Mouse (Mus musculus): ENCODE data around the gene Cd3d.

Gene Cd3d

GRCm38 (mm10) chr9:44993268-44993667 is 11.7 kb downstream of the Cd3d start:
- no peak for DNase-seq (ENCODE audit: low read depth, low spot score)

GRCm38 (mm10) chr9:44994962-44995361 is 13.4 kb downstream of the Cd3d start:
- DNase-seq (ENCODE audit: low read depth, low spot score) = no peak

- no peak for DNase-seq (ENCODE audit: low read depth, low spot score)
Observed at GRCm38 (mm10) chr9:44996590-44996989, 15.0 kb downstream of the Cd3d start.

- no peak for DNase-seq (ENCODE audit: low read depth, low spot score)
Observed at GRCm38 (mm10) chr9:44998138-44998537, 16.6 kb downstream of the Cd3d start.

- DNase-seq (ENCODE audit: low read depth, low spot score) = no peak
Observed at GRCm38 (mm10) chr9:44999171-44999570, 17.6 kb downstream of the Cd3d start.

- DNase-seq (ENCODE audit: low read depth, low spot score) = no peak
Observed at GRCm38 (mm10) chr9:44999776-45000175, 18.2 kb downstream of the Cd3d start.

- no peak for DNase-seq (ENCODE audit: low read depth, low spot score)
Observed at GRCm38 (mm10) chr9:45000249-45000648, 18.7 kb downstream of the Cd3d start.

- no peak for DNase-seq (ENCODE audit: low read depth, low spot score)
Observed at GRCm38 (mm10) chr9:45007404-45007803, 25.8 kb downstream of the Cd3d start.

GRCm38 (mm10) chr9:45008342-45008741 is 26.8 kb downstream of the Cd3d start:
- DNase-seq (ENCODE audit: low read depth, low spot score) = no peak

- DNase-seq (ENCODE audit: low read depth, low spot score) = no peak
Observed at GRCm38 (mm10) chr9:45009180-45010078, 27.8 kb downstream of the Cd3d start, which contains the start of gene Cd3e. Gene Cd3e, minus strand, starts transcription at chr9:45009627.

GRCm38 (mm10) chr9:45010461-45010860 is 28.9 kb downstream of the Cd3d start:
- DNase-seq (ENCODE audit: low read depth, low spot score) = no peak

- no peak for DNase-seq (ENCODE audit: low read depth, low spot score)
Observed at GRCm38 (mm10) chr9:45011291-45011690, 29.7 kb downstream of the Cd3d start.

- no peak for DNase-seq (ENCODE audit: low read depth, low spot score)
Observed at GRCm38 (mm10) chr9:45014879-45015278, 33.3 kb downstream of the Cd3d start.

- DNase-seq (ENCODE audit: low read depth, low spot score) = no peak
Observed at GRCm38 (mm10) chr9:45015841-45016240, 34.3 kb downstream of the Cd3d start.

GRCm38 (mm10) chr9:45018031-45018430 is 36.4 kb downstream of the Cd3d start:
- peak; percentile 41 for DNase-seq (ENCODE audit: low read depth, low spot score)

GRCm38 (mm10) chr9:45022800-45023199 is 41.2 kb downstream of the Cd3d start:
- DNase-seq (ENCODE audit: low read depth, low spot score) = peak; percentile 78

- DNase-seq (ENCODE audit: low read depth, low spot score) = no peak
Observed at GRCm38 (mm10) chr9:45023638-45024037, 42.1 kb downstream of the Cd3d start.

GRCm38 (mm10) chr9:45024187-45024586 is 42.6 kb downstream of the Cd3d start:
- DNase-seq (ENCODE audit: low read depth, low spot score) = no peak

- no peak for DNase-seq (ENCODE audit: low read depth, low spot score)
Observed at GRCm38 (mm10) chr9:45027376-45027775, 45.8 kb downstream of the Cd3d start.

GRCm38 (mm10) chr9:45030341-45030740 is 48.8 kb downstream of the Cd3d start:
- no peak for DNase-seq (ENCODE audit: low read depth, low spot score)

GRCm38 (mm10) chr9:45032261-45032660 is 50.7 kb downstream of the Cd3d start:
- no peak for DNase-seq (ENCODE audit: low read depth, low spot score)

GRCm38 (mm10) chr9:45034526-45034925 is 52.9 kb downstream of the Cd3d start:
- no peak for DNase-seq (ENCODE audit: low read depth, low spot score)

All from forelimb bud, embryonic 11.5 days (tissue).